Mouse (Mus musculus): ENCODE measurements around the gene Galnt9. TPM values are rescaled to one million over a fixed set of nuclear protein-coding genes. Genes with fewer than 3 reads are reported as not detected.

Galnt9 gene
- polyA plus RNA-seq, 2 experiments = 0.03 TPM; not detected in 1

GRCm38 (mm10) chr5:110507943-110508342 lies 36.2 kb upstream of the Galnt9 start:
- no peaks in the 10 kb centered on the region for H3K27me3 ChIP-seq (ENCODE audit: control insufficient read depth, insufficient read depth, low read length)
- no peak overlapping the region for H3K4me2 ChIP-seq (ENCODE audit: low read depth)
- H3K4me1 ChIP-seq (replicated peaks; ENCODE audit: control insufficient read depth in 2 of 2, insufficient read depth in 2 of 2, low read length in 1 of 2) = no peaks in the 10 kb centered on the region
- WGBS (ENCODE audit: insufficient replicate concordance) = 59% methylated on average over 3 of the region's 3 CpGs
- no peaks in the 10 kb centered on the region for H3K36me3 ChIP-seq (replicated peaks; ENCODE audit: control insufficient read depth, insufficient read depth, low read depth)
- no peak overlapping the region for H3K4me3 ChIP-seq (ENCODE audit: insufficient read depth in 1 of 2, low read depth in 2 of 2, low read length in 2 of 2)
- H3K9me3 ChIP-seq (ENCODE audit: control insufficient read depth, low read length) = no peaks in the 10 kb centered on the region
- no peak for DNase-seq (ENCODE audit: low read depth in 3 of 3, low spot score in 3 of 3)
- no peak overlapping the region for H3K9ac ChIP-seq (replicated peaks)
- TF ChIP-seq CTCF (IDR thresholded peaks at IDR 0.05; ENCODE audit: low read depth) (no peak), EP300 (IDR thresholded peaks at IDR 0.05; ENCODE audit: low read depth) (no peak)
- H3K27ac ChIP-seq = no peak overlapping the region
- no peak for ATAC-seq (ENCODE audit: insufficient read depth)

GRCm38 (mm10) chr5:110510357-110510756 lies 33.8 kb upstream of the Galnt9 start:
- Histone ChIP-seq H3K9ac (replicated peaks) (no peak overlapping the region), H3K36me3 (replicated peaks; ENCODE audit: control insufficient read depth, insufficient read depth, low read depth) (no peaks in the 10 kb centered on the region), H3K27me3 (ENCODE audit: control insufficient read depth, insufficient read depth, low read length) (no peaks in the 10 kb centered on the region), H3K4me3 (ENCODE audit: insufficient read depth in 1 of 2, low read depth in 2 of 2, low read length in 2 of 2) (no peak overlapping the region), H3K9me3 (ENCODE audit: control insufficient read depth, low read length) (no peaks in the 10 kb centered on the region), H3K4me1 (replicated peaks; ENCODE audit: control insufficient read depth in 2 of 2, insufficient read depth in 2 of 2, low read length in 1 of 2) (no peaks in the 10 kb centered on the region), H3K4me2 (ENCODE audit: low read depth) (no peak overlapping the region), H3K27ac (no peak overlapping the region)
- ATAC-seq (ENCODE audit: insufficient read depth) (no peak), DNase-seq (ENCODE audit: low read depth in 3 of 3, low spot score in 3 of 3) (no peak)
- TF ChIP-seq CTCF (IDR thresholded peaks at IDR 0.05; ENCODE audit: low read depth) (no peak), EP300 (IDR thresholded peaks at IDR 0.05; ENCODE audit: low read depth) (no peak)
- WGBS (ENCODE audit: insufficient replicate concordance) = 73% methylated on average over 6 of the region's 6 CpGs

- H3K9me3 ChIP-seq (ENCODE audit: control insufficient read depth, low read length) = no peaks in the 10 kb centered on the region
- H3K4me3 ChIP-seq (ENCODE audit: insufficient read depth in 1 of 2, low read depth in 2 of 2, low read length in 2 of 2) = no peak overlapping the region
- no peaks in the 10 kb centered on the region; the same call in 1 of the 2 replicates for H3K27me3 ChIP-seq (ENCODE audit: control insufficient read depth, insufficient read depth, low read length)
- ATAC-seq (ENCODE audit: insufficient read depth) (no peak), DNase-seq (ENCODE audit: low read depth in 3 of 3, low spot score in 3 of 3) (no peak)
- no peaks in the 10 kb centered on the region for H3K4me1 ChIP-seq (replicated peaks; ENCODE audit: control insufficient read depth in 2 of 2, insufficient read depth in 2 of 2, low read length in 1 of 2)
- H3K27ac ChIP-seq = no peak overlapping the region
- no peaks in the 10 kb centered on the region for H3K36me3 ChIP-seq (replicated peaks; ENCODE audit: control insufficient read depth, insufficient read depth, low read depth)
- 55% methylated on average over 4 of the region's 4 CpGs for WGBS (ENCODE audit: insufficient replicate concordance)
- no peak overlapping the region for H3K9ac ChIP-seq (replicated peaks)
- H3K4me2 ChIP-seq (ENCODE audit: low read depth) = no peak overlapping the region
- TF ChIP-seq CTCF (IDR thresholded peaks at IDR 0.05; ENCODE audit: low read depth) (no peak), EP300 (IDR thresholded peaks at IDR 0.05; ENCODE audit: low read depth) (no peak)
Observed at GRCm38 (mm10) chr5:110513791-110514190, 30.4 kb upstream of the Galnt9 start.

GRCm38 (mm10) chr5:110514694-110515093 lies 29.5 kb upstream of the Galnt9 start:
- H3K4me3 ChIP-seq (ENCODE audit: insufficient read depth in 1 of 2, low read depth in 2 of 2, low read length in 2 of 2) = no peak overlapping the region

GRCm38 (mm10) chr5:110516390-110516789 lies 27.8 kb upstream of the Galnt9 start:
- Histone ChIP-seq H3K9ac (replicated peaks) (no peak overlapping the region), H3K4me3 (ENCODE audit: insufficient read depth in 1 of 2, low read depth in 2 of 2, low read length in 2 of 2) (no peak overlapping the region), H3K4me2 (ENCODE audit: low read depth) (no peak overlapping the region), H3K27ac (no peak overlapping the region), H3K4me1 (replicated peaks; ENCODE audit: control insufficient read depth in 2 of 2, insufficient read depth in 2 of 2, low read length in 1 of 2) (no peaks in the 10 kb centered on the region), H3K9me3 (ENCODE audit: control insufficient read depth, low read length) (no peaks in the 10 kb centered on the region), H3K27me3 (ENCODE audit: control insufficient read depth, insufficient read depth, low read length) (no peaks in the 10 kb centered on the region; the same call in 1 of the 2 replicates), H3K36me3 (replicated peaks; ENCODE audit: control insufficient read depth, insufficient read depth, low read depth) (no peaks in the 10 kb centered on the region)
- no peak for DNase-seq (ENCODE audit: low read depth in 3 of 3, low spot score in 3 of 3)
- ATAC-seq (ENCODE audit: insufficient read depth) = no peak
- 49% methylated on average over 4 of the region's 4 CpGs for WGBS (ENCODE audit: insufficient replicate concordance)
- TF ChIP-seq EP300 (IDR thresholded peaks at IDR 0.05; ENCODE audit: low read depth) (no peak), CTCF (IDR thresholded peaks at IDR 0.05; ENCODE audit: low read depth) (no peak)

More at GRCm38 (mm10) chr5:110514694-110515093, 29.5 kb upstream of the Galnt9 start:
- H3K36me3 ChIP-seq (replicated peaks; ENCODE audit: control insufficient read depth, insufficient read depth, low read depth) = no peaks in the 10 kb centered on the region
- 54% methylated on average over 3 of the region's 3 CpGs for WGBS (ENCODE audit: insufficient replicate concordance)
- no peaks in the 10 kb centered on the region for H3K4me1 ChIP-seq (replicated peaks; ENCODE audit: control insufficient read depth in 2 of 2, insufficient read depth in 2 of 2, low read length in 1 of 2)
- ATAC-seq (ENCODE audit: insufficient read depth) (no peak), DNase-seq (ENCODE audit: low read depth in 3 of 3, low spot score in 3 of 3) (no peak)
- no peak overlapping the region for H3K9ac ChIP-seq (replicated peaks)
- TF ChIP-seq EP300 (IDR thresholded peaks at IDR 0.05; ENCODE audit: low read depth) = no peak
- no peak for TF ChIP-seq CTCF (IDR thresholded peaks at IDR 0.05; ENCODE audit: low read depth)
- H3K4me2 ChIP-seq (ENCODE audit: low read depth) = no peak overlapping the region
- H3K9me3 ChIP-seq (ENCODE audit: control insufficient read depth, low read length) = no peaks in the 10 kb centered on the region
- no peak overlapping the region for H3K27ac ChIP-seq
- H3K27me3 ChIP-seq (ENCODE audit: control insufficient read depth, insufficient read depth, low read length) = no peaks in the 10 kb centered on the region; the same call in 1 of the 2 replicates
